In the genomic region with DNA sequence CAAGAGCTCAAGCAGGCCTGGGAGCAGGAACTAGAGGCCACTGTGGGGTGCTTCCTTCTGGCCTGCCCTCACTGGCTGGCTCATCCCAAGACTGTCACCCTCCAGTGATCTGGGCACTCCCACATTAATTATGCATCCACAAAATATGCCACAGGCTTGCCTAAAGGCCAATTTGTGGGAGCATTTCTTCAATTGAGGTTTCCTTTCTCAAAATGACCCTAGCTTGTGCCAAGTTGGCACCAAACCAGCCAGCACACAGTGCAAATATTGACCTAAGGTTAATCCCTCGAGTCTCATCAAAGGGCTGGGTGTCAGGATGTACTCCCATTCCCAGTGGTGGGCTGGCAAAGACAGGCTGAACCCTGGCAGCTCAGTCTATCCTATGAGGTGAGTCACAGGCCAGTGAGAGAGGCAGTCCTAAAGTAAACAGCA, we compare ENCODE assay signal across 11 mouse cellular contexts.
DNase-seq lines count a peak whose midpoint lies in the region; ATAC-seq lines count a peak whose summit lies in the region.
"Had no signal": no experiment of that assay in that cellular context is flagged by ENCODE, and none has a peak within 500 bp of the region (broad histone marks: within the 10 kb centered on the region; RNA-seq: fewer than 3 reads in every experiment).

No protein-coding gene starts in this region.

- DNase-seq in cerebellum, postnatal 10 days, result peak; percentile 30 to 51
- no peak for DNase-seq in cerebellum, adult 8-10 months
- peak; percentile 34 to 45 for DNase-seq in right cerebral cortex, postnatal 10 days (ENCODE audit: low spot score in 2 of 2)
- DNase-seq in right cerebral cortex, postnatal 4 days, result no peak
- DNase-seq in kidney, postnatal 25 days, result peak; percentile 68 to 75
- no peak for DNase-seq in frontal cortex, postnatal 14 days (ENCODE audit: low spot score in 2 of 2)

- WGBS in stomach, embryonic 16.5 days, result 8% methylated on average over 1 of the region's 1 CpGs
- 14% methylated on average over 1 of the region's 1 CpGs for WGBS in heart, embryonic 12.5 days

- H3K27ac ChIP-seq in stomach, embryonic 16.5 days (ENCODE audit: low read length), result no peak overlapping the region
- H3K27ac ChIP-seq in heart, embryonic 12.5 days (ENCODE audit: poor library complexity, severe bottlenecking), result no peak overlapping the region
- H3K27ac ChIP-seq: hindbrain, embryonic 12.5 days; limb, embryonic 15.5 days; neural tube, embryonic 15.5 days had no signal

- no peaks in the 10 kb centered on the region for H3K27me3 ChIP-seq in stomach, embryonic 16.5 days (ENCODE audit: control insufficient read depth, insufficient read depth, low read length)
- H3K27me3 ChIP-seq in heart, embryonic 12.5 days (replicated peaks), result no peaks in the 10 kb centered on the region
- H3K27me3 ChIP-seq: hindbrain, embryonic 12.5 days; limb, embryonic 15.5 days; neural tube, embryonic 15.5 days had no signal

- H3K4me2 ChIP-seq in stomach, embryonic 16.5 days (ENCODE audit: low read depth, low read length), result no peak overlapping the region
- H3K4me2 ChIP-seq in heart, embryonic 12.5 days, result no peak overlapping the region
- H3K4me2 ChIP-seq: hindbrain, embryonic 12.5 days; limb, embryonic 15.5 days; neural tube, embryonic 15.5 days had no signal

- peak; percentile 53; the same call in 1 of the 2 replicates for ATAC-seq in stomach, embryonic 16.5 days (ENCODE audit: insufficient read depth, low FRiP score)
- ATAC-seq in heart, embryonic 12.5 days (ENCODE audit: insufficient number of reproducible peaks, low FRiP score), result no peak

- no peak overlapping the region for H3K9ac ChIP-seq in stomach, embryonic 16.5 days (ENCODE audit: low read length)
- no peak overlapping the region for H3K9ac ChIP-seq in heart, embryonic 12.5 days
- H3K9ac ChIP-seq: hindbrain, embryonic 12.5 days; limb, embryonic 15.5 days; neural tube, embryonic 15.5 days had no signal

- no peak overlapping the region for H3K4me3 ChIP-seq in stomach, embryonic 16.5 days (replicated peaks; ENCODE audit: low read length)
- H3K4me3 ChIP-seq in heart, embryonic 12.5 days, result no peak overlapping the region
- H3K4me3 ChIP-seq: hindbrain, embryonic 12.5 days; limb, embryonic 15.5 days; neural tube, embryonic 15.5 days had no signal

- H3K9me3 ChIP-seq in stomach, embryonic 16.5 days (replicated peaks; ENCODE audit: control insufficient read depth, low read length), result no peaks in the 10 kb centered on the region
- H3K9me3 ChIP-seq in heart, embryonic 12.5 days (replicated peaks), result no peaks in the 10 kb centered on the region
- H3K9me3 ChIP-seq: hindbrain, embryonic 12.5 days; limb, embryonic 15.5 days; neural tube, embryonic 15.5 days had no signal

- no peaks in the 10 kb centered on the region for H3K36me3 ChIP-seq in stomach, embryonic 16.5 days (ENCODE audit: control insufficient read depth, insufficient read depth, low read length)
- no peaks in the 10 kb centered on the region for H3K36me3 ChIP-seq in heart, embryonic 12.5 days
- H3K36me3 ChIP-seq: hindbrain, embryonic 12.5 days; limb, embryonic 15.5 days; neural tube, embryonic 15.5 days had no signal

- no peaks in the 10 kb centered on the region for H3K4me1 ChIP-seq in stomach, embryonic 16.5 days (ENCODE audit: control insufficient read depth, insufficient read depth, low read length)
- H3K4me1 ChIP-seq in heart, embryonic 12.5 days (replicated peaks), result no peaks in the 10 kb centered on the region
- H3K4me1 ChIP-seq: hindbrain, embryonic 12.5 days; limb, embryonic 15.5 days; neural tube, embryonic 15.5 days had no signal

Comparison
In these comparisons a context has a peak if more than half of its experiments do, and no peak if none do; other contexts are left out.
1. DNase-seq: peak in cerebellum, postnatal 10 days (2 of 2), right cerebral cortex, postnatal 10 days (2 of 2) and kidney, postnatal 25 days (2 of 2); none in cerebellum, adult 8-10 months (single experiment), right cerebral cortex, postnatal 4 days (single experiment) and frontal cortex, postnatal 14 days (0 of 2).